Mouse (Mus musculus) heart, adult 2 months (tissue): ENCODE data around the gene Cenpt.
"Not testable (repeated sequence)": the region's sequence is repeated elsewhere in the genome, so short reads cannot be mapped to it uniquely, and the experiment has no call there.

Experiments
- CTCF ChIP-seq: fragments of 200-600 bp; IDR thresholded peaks from 2 replicates; pipeline ENCODE4 v1.8.1; 2022; ENCODE audit warnings: antibody characterized with exemption, mild to moderate bottlenecking, moderate library complexity
- EP300 ChIP-seq: fragments of 200-500 bp; IDR thresholded peaks from 2 replicates; pipeline ENCODE4 v1.6.1; 2011; ENCODE audit warnings: low read depth, low read length, control low read depth; ENCODE audit not compliant: insufficient read depth
- POLR2A ChIP-seq: fragments of 200-500 bp; IDR thresholded peaks from 2 replicates; pipeline ENCODE4 v1.6.1; 2011; ENCODE audit warnings: mild to moderate bottlenecking, low read depth, low read length, control low read depth; ENCODE audit not compliant: insufficient read depth

GRCm38 (mm10) chr8:105833740-105834139, 19.3 kb downstream of the Cenpt start:
- not testable (repeated sequence) for TF ChIP-seq CTCF, POLR2A, EP300
